Mouse (Mus musculus) stomach, embryonic 15.5 days (tissue): ENCODE measurements around the gene Olfr914. TPM values are rescaled to one million over a fixed set of nuclear protein-coding genes. Genes with fewer than 3 reads are reported as not detected.

ENCODE experiments used
- ATAC-seq: fragments of 200-750 bp; cut with Nextera tagmentation; 2 replicates; pipeline ENCODE4 v1.8.0; 2017; ENCODE audit warnings: low read depth, moderate number of reproducible peaks, moderate TSS enrichment; ENCODE audit not compliant: insufficient read depth, low FRiP score
- H3K27ac ChIP-seq: fragments of 300-500 bp; sonication (generic); 2 replicates; pipeline ENCODE4 v1.5.1; 2015; ENCODE audit warnings: mild to moderate bottlenecking, inconsistent platforms
- H3K27me3 ChIP-seq: fragments of 300-500 bp; sonication (generic); replicated peaks from 2 replicates; pipeline ENCODE4 v1.6.1; 2015; ENCODE audit warnings: inconsistent platforms
- H3K36me3 ChIP-seq: fragments of 300-500 bp; sonication (generic); 2 replicates; pipeline ENCODE4 v1.6.1; 2015; ENCODE audit warnings: inconsistent platforms
- H3K4me1 ChIP-seq: fragments of 300-500 bp; sonication (generic); 2 replicates; pipeline ENCODE4 v1.6.1; 2015; ENCODE audit warnings: inconsistent platforms
- H3K4me2 ChIP-seq: fragments of 300-500 bp; sonication (generic); 2 replicates; pipeline ENCODE4 v1.6.1; 2015; ENCODE audit warnings: mild to moderate bottlenecking, inconsistent platforms
- H3K4me3 ChIP-seq: fragments of 300-500 bp; sonication (generic); replicated peaks from 2 replicates; pipeline ENCODE4 v1.5.1; 2015; ENCODE audit warnings: inconsistent platforms
- H3K9ac ChIP-seq: fragments of 300-500 bp; sonication (generic); 2 replicates; pipeline ENCODE4 v1.6.1; 2015; ENCODE audit warnings: inconsistent platforms
- H3K9me3 ChIP-seq: fragments of 300-500 bp; sonication (generic); 2 replicates; pipeline ENCODE4 v1.6.1; 2016; ENCODE audit warnings: inconsistent platforms
- WGBS: fragments of 180-500 bp; shearing (Covaris S2); methylation state at CpG from one replicate; pipeline ENCODE4 v1.1.7; 2015; 5-methylcytosine and 5-hydroxymethylcytosine counted together
- polyA plus RNA-seq: library from polyadenylated mRNA; unstranded; fragments of >200 nt; fragmentation: Nextera tagmentation; extraction: Ambion mirVana; gene quantifications from 2 replicates; pipeline ENCODE4 v1.2.1, GENCODE M21; 2015

Gene Olfr914
- polyA plus RNA-seq = not detected in 2 replicates

GRCm38 (mm10) chr9:38604802-38605201 lies at the start of gene Olfr914:
TSS of gene Olfr914 (plus strand) at chr9:38605102.
- Histone ChIP-seq H3K36me3 (no peaks in the 10 kb centered on the region), H3K4me2 (no peak within 1 kb of the TSS), H3K27me3 (no peaks in the 10 kb centered on the region), H3K9ac (no peak within 1 kb of the TSS), H3K4me3 (no peak within 1 kb of the TSS), H3K9me3 (no peaks in the 10 kb centered on the region), H3K27ac (no peak within 1 kb of the TSS), H3K4me1 (no peaks in the 10 kb centered on the region)
- 60% methylated on average over 2 of the region's 2 CpGs for whole genome bisulfite sequencing
- ATAC-seq = no peak

- Histone ChIP-seq H3K9me3 (no peaks in the 10 kb centered on the region), H3K9ac (no peak within 1 kb of the TSS), H3K36me3 (no peaks in the 10 kb centered on the region), H3K27ac (no peak within 1 kb of the TSS), H3K4me1 (no peaks in the 10 kb centered on the region), H3K4me3 (no peak within 1 kb of the TSS), H3K4me2 (no peak within 1 kb of the TSS), H3K27me3 (no peaks in the 10 kb centered on the region)
- no peak for ATAC-seq
- WGBS = 59% methylated on average over 1 of the region's 1 CpGs
These were observed 25.0 kb upstream of the Olfr914 start, which contains the start of gene Olfr912 for GRCm38 (mm10) chr9:38579878-38580277. TSS of gene Olfr912 (plus strand) at chr9:38580178.

- no peak overlapping the region for H3K4me2 ChIP-seq
- no peaks in the 10 kb centered on the region for H3K36me3 ChIP-seq
- H3K4me1 ChIP-seq = no peaks in the 10 kb centered on the region
- 38% methylated on average over 1 of the region's 1 CpGs for WGBS
- no peak for ATAC-seq
- H3K9me3 ChIP-seq = no peaks in the 10 kb centered on the region
- no peak overlapping the region for H3K27ac ChIP-seq
- no peak overlapping the region for H3K9ac ChIP-seq
- no peak overlapping the region for H3K4me3 ChIP-seq
- H3K27me3 ChIP-seq = no peaks in the 10 kb centered on the region
These were observed 13.8 kb upstream of the Olfr914 start for GRCm38 (mm10) chr9:38591056-38591455.

GRCm38 (mm10) chr9:38592459-38592858 lies 12.4 kb upstream of the Olfr914 start, which contains the start of gene Olfr913:
TSS of gene Olfr913 (plus strand) at chr9:38592759.
- H3K9ac ChIP-seq = no peak within 1 kb of the TSS
- H3K27me3 ChIP-seq = no peaks in the 10 kb centered on the region
- H3K4me1 ChIP-seq = no peaks in the 10 kb centered on the region
- H3K4me3 ChIP-seq = no peak within 1 kb of the TSS
- H3K4me2 ChIP-seq = no peak within 1 kb of the TSS
- 48% methylated on average over 2 of the region's 2 CpGs for WGBS
- ATAC-seq = no peak
- H3K27ac ChIP-seq = no peak within 1 kb of the TSS
- H3K36me3 ChIP-seq = no peaks in the 10 kb centered on the region
- H3K9me3 ChIP-seq = no peaks in the 10 kb centered on the region

GRCm38 (mm10) chr9:38632406-38632805 lies 27.5 kb downstream of the Olfr914 start:
- no peaks in the 10 kb centered on the region for H3K9me3 ChIP-seq
- no peak overlapping the region for H3K4me2 ChIP-seq
- no peak for ATAC-seq
- no peak overlapping the region for H3K4me3 ChIP-seq
- no peaks in the 10 kb centered on the region for H3K36me3 ChIP-seq
- WGBS = 86% methylated on average over 4 of the region's 4 CpGs
- H3K9ac ChIP-seq = no peak overlapping the region
- no peak overlapping the region for H3K27ac ChIP-seq
- no peaks in the 10 kb centered on the region for H3K4me1 ChIP-seq
- no peaks in the 10 kb centered on the region for H3K27me3 ChIP-seq

- no peaks in the 10 kb centered on the region for H3K36me3 ChIP-seq
- no peak for ATAC-seq
- H3K9me3 ChIP-seq = no peaks in the 10 kb centered on the region
- H3K27ac ChIP-seq = no peak within 1 kb of the TSS
- H3K27me3 ChIP-seq = no peaks in the 10 kb centered on the region
- 77% methylated on average over 1 of the region's 1 CpGs for WGBS
- no peak within 1 kb of the TSS for H3K4me3 ChIP-seq
- no peaks in the 10 kb centered on the region for H3K4me1 ChIP-seq
- H3K4me2 ChIP-seq = no peak within 1 kb of the TSS
- no peak within 1 kb of the TSS for H3K9ac ChIP-seq
These were observed 54.9 kb downstream of the Olfr914 start, which contains the start of gene Olfr916 for GRCm38 (mm10) chr9:38659775-38660174. TSS of gene Olfr916 (minus strand) at chr9:38659875.

Other genes starting within 250 kb of the Olfr914 start
- not detected in 2 replicates for gene Olfr250, start 238.2 kb upstream of the Olfr914 start, polyA plus RNA-seq
- not detected in 2 replicates for gene Olfr251, start 228.0 kb upstream of the Olfr914 start, polyA plus RNA-seq
- gene Olfr147, start 203.4 kb upstream of the Olfr914 start, polyA plus RNA-seq = not detected in 2 replicates
- gene Olfr901, start 175.6 kb upstream of the Olfr914 start, polyA plus RNA-seq = not detected in 2 replicates
- gene Olfr902, start 157.4 kb upstream of the Olfr914 start, polyA plus RNA-seq = not detected in 2 replicates
- gene Olfr904, start 142.0 kb upstream of the Olfr914 start, polyA plus RNA-seq = not detected in 2 replicates
- gene Olfr905, start 134.0 kb upstream of the Olfr914 start, polyA plus RNA-seq = not detected in 2 replicates
- gene Olfr906, start 118.0 kb upstream of the Olfr914 start, polyA plus RNA-seq = not detected in 2 replicates
- gene Olfr907, start 109.3 kb upstream of the Olfr914 start, polyA plus RNA-seq = not detected in 2 replicates
- gene Olfr911-ps1, start 83.5 kb upstream of the Olfr914 start, polyA plus RNA-seq = not detected in 2 replicates
- gene Olfr910, start 67.3 kb upstream of the Olfr914 start, polyA plus RNA-seq = not detected in 2 replicates
- not detected in 2 replicates for gene Olfr912, start 24.9 kb upstream of the Olfr914 start, polyA plus RNA-seq
- not detected in 2 replicates for gene Olfr913, start 12.3 kb upstream of the Olfr914 start, polyA plus RNA-seq
- not detected in 2 replicates for gene Olfr916, start 54.8 kb downstream of the Olfr914 start, polyA plus RNA-seq
- gene Olfr917, start 60.7 kb downstream of the Olfr914 start, polyA plus RNA-seq = not detected in 2 replicates
- gene Olfr918, start 69.5 kb downstream of the Olfr914 start, polyA plus RNA-seq = not detected in 2 replicates
- gene Olfr919, start 98.6 kb downstream of the Olfr914 start, polyA plus RNA-seq = not detected in 2 replicates
- gene Vwa5a, start 113.2 kb downstream of the Olfr914 start, polyA plus RNA-seq = 21.5 and 21.9 TPM in 2 replicates
- 0.04 and 0.08 TPM in 2 replicates for gene Olfr920, start 147.2 kb downstream of the Olfr914 start, polyA plus RNA-seq
- not detected in 2 replicates for gene Olfr921, start 168.0 kb downstream of the Olfr914 start, polyA plus RNA-seq
- not detected in 2 replicates for gene Olfr922, start 209.5 kb downstream of the Olfr914 start, polyA plus RNA-seq
- gene Olfr923, start 221.4 kb downstream of the Olfr914 start, polyA plus RNA-seq = not detected in 2 replicates
- not detected in 2 replicates for gene Olfr924, start 239.3 kb downstream of the Olfr914 start, polyA plus RNA-seq
- gene Olfr26, start 250.0 kb downstream of the Olfr914 start, polyA plus RNA-seq = not detected in 2 replicates